Mouse (Mus musculus) liver, embryonic 14.5 days (tissue): ENCODE data around the gene Trim11. TPM values are rescaled to one million over a fixed set of nuclear protein-coding genes. Genes with fewer than 3 reads are reported as not detected.

ENCODE experiments used
- ATAC-seq: fragments of 200-750 bp; cut with Nextera tagmentation; 2 replicates; pipeline ENCODE4 v1.8.0; 2017; ENCODE audit warnings: moderate number of reproducible peaks, mild to moderate bottlenecking, moderate library complexity; ENCODE audit not compliant: insufficient read depth
- DNase-seq, 3 experiments: peaks; one replicate each; pipeline ENCODE4 v3.0.0-alpha.2; 2012 to 2013; ENCODE audit warnings: low read depth in 3 of 3, low spot score in 3 of 3
- H3K27ac ChIP-seq: fragments of 300-500 bp; sonication (generic); 2 replicates; pipeline ENCODE4 v1.5.1; 2014; ENCODE audit warnings: moderate library complexity, mild to moderate bottlenecking, control low read depth, inconsistent platforms
- H3K27me3 ChIP-seq: fragments of 300-500 bp; sonication (generic); 2 replicates; pipeline ENCODE4 v1.6.1; 2014; ENCODE audit warnings: mild to moderate bottlenecking, low read length, moderate library complexity; ENCODE audit not compliant: control insufficient read depth, insufficient read depth
- H3K36me3 ChIP-seq: fragments of 300-500 bp; sonication (generic); replicated peaks from 2 replicates; pipeline ENCODE4 v1.6.1; 2014; ENCODE audit warnings: low read depth; ENCODE audit not compliant: control insufficient read depth, insufficient read depth
- H3K4me1 ChIP-seq, 2 experiments: fragments of 200-500 bp in 1 of 2; fragments of 300-500 bp in 1 of 2; sonication (generic) in 1 of 2; replicated peaks; 2 replicates each; pipeline ENCODE4 v1.6.1; 2012 to 2014; ENCODE audit warnings: antibody characterized with exemption in 1 of 2, inconsistent platforms in 1 of 2, low read length in 1 of 2; ENCODE audit not compliant: control insufficient read depth in 2 of 2, insufficient read depth in 2 of 2
- H3K4me2 ChIP-seq: fragments of 300-500 bp; sonication (generic); 2 replicates; pipeline ENCODE4 v1.6.1; 2014; ENCODE audit warnings: low read depth, mild to moderate bottlenecking, control low read depth, moderate library complexity
- H3K4me3 ChIP-seq, 2 experiments: fragments of 200-500 bp in 1 of 2; fragments of 300-500 bp in 1 of 2; sonication (generic) in 1 of 2; 2 replicates each; pipeline ENCODE4 v1.5.1; 2012 to 2014; ENCODE audit warnings: low read depth in 2 of 2, low read length in 2 of 2, mild to moderate bottlenecking in 2 of 2, control low read depth in 1 of 2, inconsistent platforms in 1 of 2, moderate library complexity in 1 of 2; ENCODE audit not compliant: insufficient read depth in 1 of 2
- H3K9ac ChIP-seq: fragments of 300-500 bp; sonication (generic); replicated peaks from 2 replicates; pipeline ENCODE4 v1.6.1; 2014; ENCODE audit warnings: mild to moderate bottlenecking, control low read depth, moderate library complexity
- H3K9me3 ChIP-seq: fragments of 300-500 bp; sonication (generic); 2 replicates; pipeline ENCODE4 v1.6.1; 2016; ENCODE audit warnings: low read length, mixed read lengths; ENCODE audit not compliant: control insufficient read depth
- CTCF ChIP-seq: IDR thresholded peaks from 2 replicates; pipeline ENCODE4 v1.5.1; 2016; ENCODE audit warnings: antibody characterized with exemption, low read depth, control low read depth
- EP300 ChIP-seq: IDR thresholded peaks from 2 replicates; pipeline ENCODE4 v1.6.1; 2016; ENCODE audit warnings: antibody characterized with exemption, low read depth
- WGBS: fragments of 180-500 bp; shearing (Covaris S2); extraction: QIAGEN DNeasy Blood & Tissue Kit; methylation state at CpG from one replicate; pipeline ENCODE4 v1.1.7; 2014; ENCODE audit not compliant: insufficient replicate concordance; 5-methylcytosine and 5-hydroxymethylcytosine counted together
- polyA plus RNA-seq, 2 experiments: library from polyadenylated mRNA; depleted of rRNA in 1 of 2; stranded (reverse) in 1 of 2; unstranded in 1 of 2; fragments of >200 nt; fragmentation: Nextera tagmentation in 1 of 2; extraction: Ambion mirVana in 1 of 2; gene quantifications; 2 replicates each; pipeline versions ENCODE4 v1.2.1 to v1.2.3; 2012 to 2014

Trim11 gene
- polyA plus RNA-seq, 2 experiments: 6.4 to 8.1 TPM

DNA sequence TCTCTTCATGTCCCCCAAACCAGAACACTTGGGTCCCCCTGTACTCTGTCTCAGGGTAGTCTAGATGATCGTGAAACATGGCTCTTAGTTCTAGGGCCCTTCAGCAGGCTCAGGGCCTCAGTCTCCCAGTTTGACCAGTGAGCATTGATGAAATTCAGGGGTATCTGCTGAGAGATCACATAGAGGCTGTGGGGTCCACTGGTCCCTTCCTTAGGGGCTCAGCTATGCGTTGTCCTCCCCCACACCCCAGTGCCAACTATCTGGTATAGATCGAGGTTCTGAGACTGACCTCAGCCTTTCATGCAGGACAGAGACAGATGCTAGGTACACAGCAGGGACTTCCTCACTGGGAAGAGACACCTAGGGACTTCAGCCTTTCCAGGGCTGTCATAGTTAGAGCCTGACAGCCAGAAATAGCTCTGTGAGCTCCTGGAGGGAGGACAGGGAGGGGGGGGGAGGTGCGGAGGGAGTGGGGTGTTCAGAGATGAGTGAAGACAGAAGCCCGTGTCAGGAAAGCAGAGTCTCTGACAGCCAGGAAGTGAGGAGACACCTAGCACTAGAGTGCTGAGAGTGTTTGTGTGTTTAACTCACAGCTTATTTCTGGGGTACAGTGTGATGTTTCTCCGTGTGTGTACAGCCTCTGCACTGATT is 5.9 kb downstream of the Trim11 start:
- Histone ChIP-seq H3K27me3 (no peaks in the 10 kb centered on the region), H3K4me1 (peaks cover 7 to 14% of the 10 kb centered on the region in 2 experiments), H3K4me2 (no peak overlapping the region), H3K9me3 (no peaks in the 10 kb centered on the region), H3K36me3 (peaks cover 23% of the 10 kb centered on the region), H3K27ac (no peak overlapping the region), H3K9ac (no peak overlapping the region), H3K4me3 (no peak overlapping the region)
- 75% methylated on average over 6 of the region's 6 CpGs for WGBS
- ATAC-seq: no peak
- no peak for DNase-seq
- TF ChIP-seq EP300 (no peak), CTCF (no peak)

DNA sequence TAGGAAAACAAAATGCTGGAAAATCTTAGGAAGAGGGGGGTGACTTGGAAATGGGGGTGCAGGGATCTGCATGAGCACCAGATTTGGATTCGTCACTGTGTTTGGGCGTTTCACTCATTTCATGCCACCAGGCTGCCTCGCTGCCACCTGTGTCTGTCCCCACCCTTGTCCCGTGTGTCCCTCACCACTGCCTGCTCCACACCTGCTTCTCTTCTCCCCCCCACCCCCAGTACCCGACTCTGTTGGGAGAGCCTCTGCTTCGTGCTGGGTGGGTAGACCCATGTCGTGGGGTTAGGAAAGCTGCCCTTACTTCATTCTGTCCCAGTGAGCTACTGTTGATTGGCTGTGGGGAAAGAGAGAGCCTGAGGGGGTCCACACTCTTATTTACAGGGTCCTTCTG is 6.8 kb downstream of the Trim11 start:
- ATAC-seq: no peak
- H3K27me3 ChIP-seq: no peaks in the 10 kb centered on the region
- peaks cover 0 to 7% of the 10 kb centered on the region in 2 experiments; a peak in 2 of 4 replicates for H3K4me1 ChIP-seq
- no peaks in the 10 kb centered on the region for H3K9me3 ChIP-seq
- no peak overlapping the region for H3K27ac ChIP-seq
- H3K4me3 ChIP-seq: no peak overlapping the region
- H3K4me2 ChIP-seq: no peak overlapping the region
- peaks cover 23% of the 10 kb centered on the region for H3K36me3 ChIP-seq
- no peak for TF ChIP-seq CTCF
- TF ChIP-seq EP300: no peak
- DNase-seq: no peak
- 71% methylated on average over 7 of the region's 7 CpGs for WGBS
- H3K9ac ChIP-seq: no peak overlapping the region

DNA sequence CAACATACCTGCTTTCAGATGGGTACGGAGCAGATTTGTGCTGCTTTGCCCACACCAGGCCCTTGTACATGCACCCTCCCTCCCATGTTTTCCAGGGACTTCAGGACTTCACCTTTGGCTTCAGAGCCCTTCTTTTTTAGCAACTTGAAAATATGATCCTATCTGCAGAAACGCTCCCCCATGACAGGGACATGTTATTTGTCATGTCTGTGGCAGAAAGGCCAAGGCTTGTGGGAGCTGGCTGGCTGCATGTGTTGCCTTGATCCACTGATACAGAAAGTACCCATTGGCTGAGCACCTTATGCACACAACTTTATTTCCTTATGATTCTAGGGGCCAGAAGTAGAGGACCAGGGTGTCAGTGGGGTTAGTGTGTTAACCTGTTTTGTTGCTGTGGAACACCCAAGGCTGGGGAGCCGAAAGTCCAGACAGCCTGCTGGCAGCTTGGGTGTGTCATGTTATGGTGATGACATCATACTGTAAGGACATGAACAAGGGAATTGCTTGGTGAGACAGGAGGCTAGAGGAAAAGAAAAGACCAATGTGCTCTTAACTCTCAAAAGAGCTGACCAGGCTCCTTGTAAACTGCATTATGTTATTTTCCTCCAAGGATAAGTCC is 7.5 kb downstream of the Trim11 start:
- DNase-seq: no peak
- H3K9me3 ChIP-seq: no peaks in the 10 kb centered on the region
- TF ChIP-seq CTCF (no peak), EP300 (no peak)
- peaks cover 23% of the 10 kb centered on the region for H3K36me3 ChIP-seq
- no peak overlapping the region for H3K27ac ChIP-seq
- H3K27me3 ChIP-seq: no peaks in the 10 kb centered on the region
- H3K4me1 ChIP-seq: peaks cover 0 to 3% of the 10 kb centered on the region in 2 experiments; a peak in 1 of 4 replicates
- no peak for ATAC-seq
- H3K4me2 ChIP-seq: no peak overlapping the region
- H3K9ac ChIP-seq: no peak overlapping the region
- no peak overlapping the region for H3K4me3 ChIP-seq
- 73% methylated on average over 3 of the region's 3 CpGs for WGBS

DNA sequence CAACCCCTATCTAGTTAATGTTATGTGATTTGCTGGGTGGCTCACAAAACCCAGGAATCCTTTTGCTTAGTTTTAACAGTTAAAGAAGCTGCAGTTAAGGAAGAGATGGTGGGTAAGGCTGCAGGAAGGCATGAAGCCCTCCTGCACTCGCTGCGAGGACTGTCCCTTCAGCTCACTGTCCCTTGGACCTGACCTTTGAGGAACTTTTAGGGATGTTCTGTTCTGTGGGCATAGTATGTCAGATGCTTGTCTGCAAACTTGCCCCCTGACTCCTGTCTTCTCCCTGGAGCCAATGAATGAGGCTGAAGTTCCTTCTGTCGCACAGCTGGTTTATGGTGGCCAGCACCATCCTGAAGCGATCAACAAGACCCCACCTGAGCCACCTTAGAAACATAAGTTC is 11.3 kb downstream of the Trim11 start:
- peaks cover 5 to 14% of the 10 kb centered on the region in 2 experiments for H3K4me1 ChIP-seq
- no peak for TF ChIP-seq EP300
- no peak for TF ChIP-seq CTCF
- peaks cover 6% of the 10 kb centered on the region for H3K36me3 ChIP-seq

DNA sequence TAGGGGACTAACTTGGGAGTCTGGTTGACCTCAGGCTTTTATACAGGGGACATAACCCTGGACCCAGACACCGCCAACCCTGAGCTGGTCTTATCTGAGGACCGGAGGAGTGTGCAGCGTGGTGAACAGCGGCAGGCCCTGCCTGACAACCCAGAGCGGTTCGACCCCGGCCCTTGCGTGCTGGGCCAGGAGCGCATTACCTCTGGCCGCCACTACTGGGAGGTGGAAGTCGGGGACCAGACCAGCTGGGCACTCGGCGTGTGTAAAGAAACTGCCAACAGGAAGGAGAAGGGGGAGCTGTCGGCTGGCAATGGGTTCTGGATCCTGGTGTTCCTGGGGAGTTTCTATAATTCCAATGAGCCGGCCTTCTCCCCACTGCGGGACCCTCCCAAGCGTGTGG is 12.2 kb downstream of the Trim11 start:
- H3K36me3 ChIP-seq: peaks cover 6% of the 10 kb centered on the region
- peaks cover 8 to 19% of the 10 kb centered on the region in 2 experiments for H3K4me1 ChIP-seq
- no peak overlapping the region for H3K9ac ChIP-seq
- ATAC-seq (no peak), DNase-seq (no peak)
- no peaks in the 10 kb centered on the region; the same call in 1 of the 2 replicates for H3K27me3 ChIP-seq
- WGBS: 79% methylated on average over 17 of the region's 17 CpGs
- H3K27ac ChIP-seq: no peak overlapping the region
- H3K4me2 ChIP-seq: no peak overlapping the region
- H3K4me3 ChIP-seq: no peak overlapping the region
- no peaks in the 10 kb centered on the region for H3K9me3 ChIP-seq
- TF ChIP-seq CTCF (no peak), EP300 (no peak)

More for the DNA sequence above, 11.3 kb downstream of the Trim11 start:
- Histone ChIP-seq H3K4me3 (no peak overlapping the region), H3K9ac (no peak overlapping the region), H3K27me3 (no peaks in the 10 kb centered on the region), H3K4me2 (no peak overlapping the region), H3K27ac (no peak overlapping the region), H3K9me3 (no peaks in the 10 kb centered on the region)
- ATAC-seq: no peak
- DNase-seq: no peak
- WGBS: 85% methylated on average over 4 of the region's 4 CpGs
